Mouse (Mus musculus): ENCODE measurements at regions not wholly inside any gene's neighbourhood (a gene's known extent, or its start where the extent isn't known, plus 50 kb on each side); places are given as distances from the start of the nearest gene placed in this dataset.
A peak's percentile ranks its signal among the peaks of the same experiment; 100 is the strongest.

GRCm38 (mm10) chr2:78048030-78048705, 102.0 kb upstream of the Cwc22 start:
- no peak overlapping the region for H3K27ac ChIP-seq
- peaks cover 9% of the 10 kb centered on the region; the same call in 1 of the 2 replicates for H3K4me1 ChIP-seq
- 0 out of 2 replicates have a peak, but pooled peaks have one; percentile 29 for ATAC-seq (ENCODE audit: insufficient read depth, low FRiP score, low read depth)
- 41% methylated on average over 11 of the region's 11 CpGs for whole genome bisulfite sequencing
- H3K4me3 ChIP-seq (replicated peaks) = 0 out of 2 replicates have a peak overlapping the region, but pooled peaks have one; percentile 23
- H3K9ac ChIP-seq = no peak overlapping the region
- no peaks in the 10 kb centered on the region for H3K36me3 ChIP-seq
- H3K27me3 ChIP-seq (replicated peaks) = no peaks in the 10 kb centered on the region
- H3K4me2 ChIP-seq = peak overlapping the region; percentile 52; the same call in 1 of the 2 replicates
- H3K9me3 ChIP-seq = no peaks in the 10 kb centered on the region

DNA sequence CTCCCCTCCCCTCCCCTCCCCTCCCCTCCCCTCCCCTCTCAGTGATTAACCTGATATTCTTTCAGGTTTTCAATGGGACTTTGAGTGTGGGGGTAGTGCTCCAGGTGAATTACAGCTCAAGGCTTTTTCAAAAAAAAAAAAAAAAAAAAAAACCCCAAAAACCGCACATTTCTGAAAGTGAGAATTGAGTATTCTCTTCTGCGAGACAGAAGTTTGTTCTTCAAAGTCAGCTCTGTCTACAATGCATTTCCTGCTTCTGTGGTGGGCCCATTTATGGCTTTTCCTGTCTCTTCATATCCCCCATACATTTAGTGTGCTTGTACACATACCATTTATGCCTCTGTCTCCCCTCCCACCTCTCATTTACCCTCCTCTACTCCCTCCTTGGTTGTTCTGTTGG, 81.1 kb upstream of the Cwc22 start:
- Histone ChIP-seq H3K4me3 (replicated peaks) (no peak overlapping the region), H3K27ac (no peak overlapping the region), H3K27me3 (replicated peaks) (no peaks in the 10 kb centered on the region), H3K4me1 (no peaks in the 10 kb centered on the region), H3K36me3 (no peaks in the 10 kb centered on the region), H3K9me3 (no peaks in the 10 kb centered on the region), H3K4me2 (no peak overlapping the region), H3K9ac (no peak overlapping the region)
- WGBS = 69% methylated on average over 2 of the region's 2 CpGs
- ATAC-seq (ENCODE audit: insufficient read depth, low FRiP score, low read depth) = no peak

- H3K27me3 ChIP-seq (replicated peaks) = no peaks in the 10 kb centered on the region
- 46% methylated on average over 6 of the region's 6 CpGs for WGBS
- H3K4me3 ChIP-seq (replicated peaks) = no peak overlapping the region
- no peak overlapping the region for H3K27ac ChIP-seq
- H3K36me3 ChIP-seq = no peaks in the 10 kb centered on the region
- ATAC-seq (ENCODE audit: insufficient read depth, low FRiP score, low read depth) = no peak
- no peaks in the 10 kb centered on the region for H3K4me1 ChIP-seq
- no peak overlapping the region for H3K4me2 ChIP-seq
- H3K9ac ChIP-seq = no peak overlapping the region
- no peaks in the 10 kb centered on the region for H3K9me3 ChIP-seq
Measured at GRCm38 (mm10) chr2:78026808-78027207, 80.6 kb upstream of the Cwc22 start.

DNA sequence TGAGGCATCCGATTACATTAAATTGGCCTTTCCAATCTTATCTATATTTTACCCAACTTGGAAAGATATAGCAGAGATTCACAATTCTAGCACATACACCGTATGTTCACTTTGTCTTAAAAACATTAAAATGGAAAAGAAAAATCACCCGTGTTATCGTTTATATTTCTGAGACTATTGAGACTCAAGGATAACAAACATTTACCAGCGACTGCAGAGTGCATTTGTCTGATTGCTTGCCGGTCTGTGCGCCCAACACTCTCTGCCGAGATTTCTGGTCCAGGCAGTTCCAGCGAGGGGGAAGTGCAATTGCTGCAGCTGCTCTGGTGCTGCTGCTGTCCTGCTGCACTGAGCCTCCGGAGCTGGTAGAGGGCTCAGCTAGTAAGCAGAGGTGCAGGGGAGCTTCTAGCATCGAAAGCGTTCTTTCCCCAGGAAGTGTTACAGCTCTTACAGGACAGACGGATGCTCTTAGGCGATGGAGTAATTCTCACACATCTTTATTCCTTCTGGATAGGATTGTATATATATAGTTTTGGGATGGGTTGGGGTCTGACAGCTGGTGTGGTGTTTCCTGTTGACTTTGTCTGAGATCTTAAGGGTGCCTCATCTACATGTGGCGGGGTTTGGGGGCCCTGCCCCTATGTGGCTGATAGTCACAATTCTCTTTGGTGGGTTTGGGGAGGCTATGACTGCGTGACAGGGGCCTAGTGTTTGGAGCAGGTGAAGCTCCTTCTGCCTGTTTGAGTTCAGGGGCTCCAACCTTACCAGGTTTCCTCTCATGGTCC, 79.7 kb upstream of the Cwc22 start:
- Histone ChIP-seq H3K4me3 (replicated peaks) (no peak overlapping the region), H3K36me3 (no peaks in the 10 kb centered on the region), H3K27ac (no peak overlapping the region), H3K4me1 (no peaks in the 10 kb centered on the region), H3K4me2 (no peak overlapping the region), H3K9me3 (no peaks in the 10 kb centered on the region), H3K9ac (no peak overlapping the region), H3K27me3 (replicated peaks) (no peaks in the 10 kb centered on the region)
- WGBS = 56% methylated on average over 16 of the region's 16 CpGs
- no peak for ATAC-seq (ENCODE audit: insufficient read depth, low FRiP score, low read depth)

DNA sequence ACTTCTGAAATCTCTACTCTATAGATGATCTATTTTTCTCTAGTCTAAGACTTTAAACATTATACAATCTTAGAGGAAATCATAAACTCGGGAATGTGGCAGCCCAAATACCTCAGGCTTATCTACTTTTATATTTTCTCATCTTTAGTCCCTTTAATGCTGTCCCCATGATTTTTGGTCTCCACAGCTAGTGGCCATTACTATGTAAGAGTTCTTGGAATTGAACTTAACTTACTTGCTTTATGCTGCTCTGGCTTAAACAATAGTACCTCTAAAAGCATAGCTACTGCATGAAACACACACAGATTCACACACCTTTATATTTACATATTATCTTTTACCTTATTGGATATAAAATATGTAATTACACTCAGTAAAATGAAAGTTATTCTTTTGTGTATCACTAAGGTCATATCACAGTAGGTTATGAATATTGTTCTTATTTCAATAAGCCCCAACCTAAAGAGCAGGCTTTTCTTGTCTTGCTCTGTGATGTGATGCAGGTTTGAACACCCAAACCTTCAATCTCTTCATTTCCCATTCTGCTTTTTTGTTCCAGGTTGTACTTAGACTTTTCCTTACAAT, 78.9 kb upstream of the Cwc22 start:
- ATAC-seq (ENCODE audit: insufficient read depth, low FRiP score, low read depth) = no peak
- H3K4me1 ChIP-seq = no peaks in the 10 kb centered on the region
- no peak overlapping the region for H3K4me3 ChIP-seq (replicated peaks)

GRCm38 (mm10) chr2:78023916-78024685, 77.9 kb upstream of the Cwc22 start:
- Histone ChIP-seq H3K27me3 (replicated peaks) (no peaks in the 10 kb centered on the region), H3K4me1 (no peaks in the 10 kb centered on the region)
- WGBS = 62% methylated on average over 4 of the region's 4 CpGs

More for the DNA sequence above, 78.9 kb upstream of the Cwc22 start:
- H3K27ac ChIP-seq = no peak overlapping the region
- WGBS = 67% methylated on average over 1 of the region's 1 CpGs
- no peak overlapping the region for H3K9ac ChIP-seq
- no peak overlapping the region for H3K4me2 ChIP-seq
- H3K36me3 ChIP-seq = no peaks in the 10 kb centered on the region
- H3K9me3 ChIP-seq = no peaks in the 10 kb centered on the region
- H3K27me3 ChIP-seq (replicated peaks) = no peaks in the 10 kb centered on the region

GRCm38 (mm10) chr2:78023416-78023815, 77.2 kb upstream of the Cwc22 start:
- H3K9ac ChIP-seq = no peak overlapping the region
- no peaks in the 10 kb centered on the region for H3K36me3 ChIP-seq
- no peaks in the 10 kb centered on the region for H3K4me1 ChIP-seq
- H3K4me3 ChIP-seq (replicated peaks) = no peak overlapping the region
- H3K9me3 ChIP-seq = no peaks in the 10 kb centered on the region
- H3K4me2 ChIP-seq = no peak overlapping the region
- ATAC-seq (ENCODE audit: insufficient read depth, low FRiP score, low read depth) = no peak
- no peak overlapping the region for H3K27ac ChIP-seq
- 88% methylated on average over 2 of the region's 2 CpGs for WGBS
- H3K27me3 ChIP-seq (replicated peaks) = no peaks in the 10 kb centered on the region

More at GRCm38 (mm10) chr2:78023916-78024685, 77.9 kb upstream of the Cwc22 start:
- Histone ChIP-seq H3K4me3 (replicated peaks) (no peak overlapping the region), H3K9me3 (no peaks in the 10 kb centered on the region), H3K4me2 (no peak overlapping the region), H3K9ac (no peak overlapping the region), H3K36me3 (no peaks in the 10 kb centered on the region), H3K27ac (no peak overlapping the region)
- ATAC-seq (ENCODE audit: insufficient read depth, low FRiP score, low read depth) = no peak

DNA sequence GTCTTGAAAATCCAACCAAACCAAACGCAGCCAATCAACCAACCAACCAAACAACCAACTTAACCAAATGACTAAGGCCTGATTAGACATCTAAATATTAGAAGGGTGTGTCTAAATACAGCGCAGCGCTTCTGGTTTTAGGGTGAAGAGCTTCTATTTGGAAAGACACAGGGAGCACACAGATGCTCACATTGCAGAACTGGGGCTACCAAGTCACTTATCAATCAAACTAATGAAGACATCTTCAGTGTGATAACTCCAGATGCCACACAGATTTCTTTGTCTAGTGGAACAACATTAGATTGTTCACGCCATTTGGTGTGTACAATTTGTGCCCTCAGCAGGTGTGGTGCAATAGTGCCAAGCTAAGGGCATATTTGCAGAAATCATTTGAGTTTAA, 76.6 kb upstream of the Cwc22 start:
- Histone ChIP-seq H3K36me3 (no peaks in the 10 kb centered on the region), H3K4me3 (replicated peaks) (no peak overlapping the region)
- no peak for ATAC-seq (ENCODE audit: insufficient read depth, low FRiP score, low read depth)

DNA sequence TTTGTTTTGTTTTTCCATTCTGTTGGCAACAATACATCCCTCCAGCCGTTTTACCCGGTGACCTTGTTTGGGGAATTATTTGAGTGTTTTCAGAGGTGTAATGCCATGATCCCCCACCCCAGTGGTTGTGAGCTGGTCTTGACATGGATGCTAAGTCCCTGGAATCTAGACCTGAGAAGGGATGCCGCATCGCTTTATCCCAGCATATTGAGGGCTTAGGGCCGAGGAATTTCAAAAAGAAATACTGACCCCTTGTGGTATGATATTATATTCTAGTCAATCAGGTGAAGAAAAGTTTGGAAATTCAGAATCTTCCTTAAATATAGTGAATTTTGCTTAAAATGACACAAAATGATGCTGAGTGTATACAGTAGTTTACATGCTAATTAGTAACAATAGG, 75.7 kb upstream of the Cwc22 start:
- H3K27ac ChIP-seq = no peak overlapping the region
- H3K4me3 ChIP-seq (replicated peaks) = no peak overlapping the region
- no peak overlapping the region for H3K9ac ChIP-seq
- H3K9me3 ChIP-seq = no peaks in the 10 kb centered on the region
- no peaks in the 10 kb centered on the region for H3K27me3 ChIP-seq (replicated peaks)
- H3K4me1 ChIP-seq = no peaks in the 10 kb centered on the region
- H3K4me2 ChIP-seq = no peak overlapping the region
- 22% methylated on average over 5 of the region's 5 CpGs for WGBS
- no peaks in the 10 kb centered on the region for H3K36me3 ChIP-seq
- no peak for ATAC-seq (ENCODE audit: insufficient read depth, low FRiP score, low read depth)

More for the DNA sequence above, 76.6 kb upstream of the Cwc22 start:
- H3K9ac ChIP-seq = no peak overlapping the region
- H3K9me3 ChIP-seq = no peaks in the 10 kb centered on the region
- WGBS = 78% methylated on average over 4 of the region's 4 CpGs
- H3K27me3 ChIP-seq (replicated peaks) = no peaks in the 10 kb centered on the region
- H3K4me1 ChIP-seq = no peaks in the 10 kb centered on the region
- no peak overlapping the region for H3K4me2 ChIP-seq
- H3K27ac ChIP-seq = no peak overlapping the region

- WGBS = 30% methylated on average over 2 of the region's 2 CpGs
- H3K9ac ChIP-seq = no peak overlapping the region
- no peak for ATAC-seq (ENCODE audit: insufficient read depth, low FRiP score, low read depth)
- H3K9me3 ChIP-seq = no peaks in the 10 kb centered on the region
- H3K27me3 ChIP-seq (replicated peaks) = no peaks in the 10 kb centered on the region
- no peak overlapping the region for H3K4me3 ChIP-seq (replicated peaks)
- H3K4me1 ChIP-seq = no peaks in the 10 kb centered on the region
- no peak overlapping the region for H3K4me2 ChIP-seq
- no peaks in the 10 kb centered on the region for H3K36me3 ChIP-seq
- no peak overlapping the region for H3K27ac ChIP-seq
Measured at GRCm38 (mm10) chr2:78021356-78021900, 75.3 kb upstream of the Cwc22 start.

- no peaks in the 10 kb centered on the region for H3K36me3 ChIP-seq
- no peaks in the 10 kb centered on the region for H3K4me1 ChIP-seq
- no peak overlapping the region for H3K9ac ChIP-seq
- no peak overlapping the region for H3K4me3 ChIP-seq (replicated peaks)
- H3K4me2 ChIP-seq = no peak overlapping the region
- H3K9me3 ChIP-seq = no peaks in the 10 kb centered on the region
- no peak for ATAC-seq (ENCODE audit: insufficient read depth, low FRiP score, low read depth)
- H3K27ac ChIP-seq = no peak overlapping the region
- 83% methylated on average over 3 of the region's 3 CpGs for WGBS
- H3K27me3 ChIP-seq (replicated peaks) = no peaks in the 10 kb centered on the region
Measured at GRCm38 (mm10) chr2:78020516-78020915, 74.3 kb upstream of the Cwc22 start.

Measured in stomach, embryonic 15.5 days (tissue).